Mouse (Mus musculus): ENCODE data around the gene Ftl1.

Ftl1 gene

DNA sequence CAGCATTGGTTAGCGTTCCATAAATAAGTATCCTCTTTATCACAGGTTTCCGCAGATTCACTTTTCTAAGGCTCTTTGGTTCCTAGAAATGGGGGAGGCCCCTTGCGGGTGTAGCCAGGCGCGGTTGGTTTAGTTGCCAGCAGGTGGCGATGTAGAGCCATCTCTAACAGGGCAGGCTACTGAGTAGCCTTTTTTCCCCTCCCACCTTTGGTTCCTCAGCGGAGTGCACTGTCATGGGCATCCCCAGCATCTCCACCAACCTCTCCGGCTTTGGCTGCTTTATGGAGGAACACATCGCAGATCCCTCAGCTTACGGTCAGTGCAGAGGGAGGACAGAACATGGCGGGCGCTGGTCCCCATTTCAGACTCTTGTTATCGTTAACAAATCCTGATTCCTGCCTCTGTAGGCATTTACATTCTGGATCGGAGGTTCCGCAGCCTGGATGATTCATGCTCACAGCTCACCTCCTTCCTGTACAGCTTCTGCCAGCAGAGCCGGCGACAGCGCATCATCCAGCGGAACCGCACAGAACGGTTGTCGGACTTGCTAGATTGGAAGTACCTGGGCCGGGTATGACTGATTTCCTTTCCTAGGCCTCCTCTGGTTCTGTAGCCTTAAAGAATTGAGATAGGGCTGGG lies 8.2 kb downstream of the Ftl1 start:
- peak; percentile 91 for DNase-seq (ENCODE audit: low read depth)

DNA sequence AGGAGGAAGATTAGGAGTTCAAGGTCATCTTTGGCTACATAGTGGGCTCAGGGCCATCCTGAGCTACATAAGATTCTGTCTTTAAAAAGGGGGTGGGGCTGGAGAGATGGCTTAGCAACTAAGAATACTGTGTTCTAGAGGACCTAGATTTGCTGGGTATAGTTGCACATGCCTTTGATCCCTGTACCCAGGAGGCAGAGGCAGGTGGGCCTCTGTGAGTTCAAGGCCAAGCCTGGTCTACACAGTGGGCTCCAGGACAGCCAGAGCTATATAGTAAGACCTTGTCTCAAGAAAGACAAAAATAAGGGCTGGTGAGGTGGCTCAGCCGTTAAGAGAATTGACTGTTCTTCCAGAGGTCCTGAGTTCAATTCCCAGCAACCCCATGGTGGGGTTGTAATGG lies 9.7 kb downstream of the Ftl1 start:
- DNase-seq (ENCODE audit: low read depth) = no peak

GRCm38 (mm10) chr7:45447325-45447990 lies 12.2 kb downstream of the Ftl1 start:
- peak; percentile 72 for DNase-seq (ENCODE audit: low read depth)

DNA sequence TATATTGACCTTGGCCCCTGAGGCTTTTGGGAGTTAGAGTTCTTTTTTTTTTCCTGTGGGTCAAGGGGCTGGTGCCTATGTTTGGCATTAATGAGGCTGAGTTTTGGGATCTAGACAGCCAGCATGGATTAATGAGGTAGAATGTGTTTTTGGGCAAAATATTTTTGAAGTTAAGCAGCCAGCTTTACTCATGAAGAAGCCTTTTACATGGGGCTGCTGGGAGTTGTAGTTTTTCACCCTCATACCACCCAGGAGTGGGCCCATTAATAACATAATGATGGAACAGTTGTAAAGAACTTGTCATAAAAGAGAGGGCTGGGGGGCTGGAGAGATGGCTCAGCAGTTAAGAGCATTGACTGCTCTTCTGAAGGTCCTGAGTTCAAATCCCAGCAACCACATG lies 13.1 kb downstream of the Ftl1 start:
- DNase-seq (ENCODE audit: low read depth) = no peak

GRCm38 (mm10) chr7:45443526-45444420 lies 15.9 kb downstream of the Ftl1 start:
- DNase-seq (ENCODE audit: low read depth) = no peak

DNA sequence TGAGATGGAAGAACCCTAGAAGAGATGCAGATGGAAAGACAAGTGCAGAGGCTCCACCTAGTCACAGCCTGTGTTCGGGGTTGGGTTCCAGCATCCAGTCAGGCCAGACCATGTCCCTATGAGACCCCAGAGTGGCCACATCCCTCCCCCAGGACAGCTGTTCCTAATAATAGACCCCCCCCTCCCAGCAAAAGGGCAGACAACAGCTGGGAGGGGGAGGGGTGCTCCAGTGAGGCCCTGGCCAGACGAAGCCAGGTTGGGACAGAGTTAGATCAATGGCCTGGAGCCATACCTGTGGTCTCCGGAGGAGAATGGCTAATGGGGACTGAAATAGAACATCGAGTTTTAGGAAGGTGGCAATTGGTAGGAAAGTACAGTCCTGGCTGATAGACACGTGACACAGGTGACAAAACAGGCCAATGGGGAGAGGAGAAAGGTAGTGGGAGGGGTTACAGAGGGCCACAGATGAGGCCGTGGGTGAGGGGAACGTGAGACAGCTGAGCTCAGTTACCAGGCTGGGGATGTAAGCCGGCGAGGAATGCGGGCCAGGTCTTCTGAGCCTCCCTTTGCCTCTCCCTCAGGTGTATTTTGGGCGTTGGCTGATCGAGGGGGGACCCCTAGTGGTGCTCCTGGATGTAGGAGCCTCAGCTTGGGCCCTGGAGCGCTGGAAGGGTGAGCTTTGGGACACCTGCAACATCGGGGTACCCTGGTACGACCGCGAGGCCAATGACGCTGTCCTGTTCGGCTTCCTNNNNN lies 22.0 kb downstream of the Ftl1 start, which contains the start of gene Ruvbl2:
Ruvbl2 (minus strand) TSS at position 576 of the 756 bp plus-strand sequence.
- DNase-seq (ENCODE audit: low read depth) = no peak

DNA sequence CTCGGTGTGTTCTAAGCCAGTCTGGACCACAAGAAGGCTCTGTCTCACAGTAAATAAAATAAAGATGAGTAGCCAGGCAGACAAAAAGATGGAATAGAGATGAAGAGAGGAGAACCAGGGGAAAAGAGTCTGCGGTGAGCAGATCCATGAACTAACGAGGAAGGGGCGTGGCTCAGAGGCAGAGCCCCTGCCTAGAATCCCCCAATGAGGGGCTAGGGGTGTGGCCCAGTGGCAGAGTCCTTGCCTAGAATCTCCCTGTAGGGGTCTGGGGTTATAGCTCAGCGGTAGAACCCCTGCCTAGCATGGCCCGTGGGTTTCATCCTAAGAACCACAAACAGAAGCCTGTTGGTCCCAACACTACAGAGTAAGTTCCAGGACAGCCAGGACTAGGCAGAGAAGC lies 22.6 kb downstream of the Ftl1 start:
- no peak for DNase-seq (ENCODE audit: low read depth)

DNA sequence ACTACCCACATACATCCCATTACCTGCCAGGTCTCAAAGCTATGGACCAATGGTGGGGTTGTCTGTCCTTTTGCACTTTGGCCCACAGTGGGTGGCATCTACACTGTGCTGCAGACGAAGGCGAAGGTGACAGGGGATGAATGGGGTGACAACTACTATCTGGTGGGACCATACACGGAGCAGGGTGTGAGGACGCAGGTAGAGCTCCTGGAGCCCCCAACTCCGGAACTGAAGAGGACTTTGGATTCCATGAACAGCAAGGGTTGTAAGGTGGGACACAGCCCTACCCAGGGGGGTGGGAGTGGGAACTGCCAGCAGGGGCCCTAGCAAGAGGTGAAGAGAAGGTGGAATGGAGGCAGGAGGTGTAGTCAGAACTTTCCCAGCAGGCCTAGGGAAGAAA lies 23.2 kb downstream of the Ftl1 start:
- DNase-seq (ENCODE audit: low read depth) = no peak

GRCm38 (mm10) chr7:45435038-45435437 lies 24.6 kb downstream of the Ftl1 start:
- peak; percentile 40 for DNase-seq (ENCODE audit: low read depth)

DNA sequence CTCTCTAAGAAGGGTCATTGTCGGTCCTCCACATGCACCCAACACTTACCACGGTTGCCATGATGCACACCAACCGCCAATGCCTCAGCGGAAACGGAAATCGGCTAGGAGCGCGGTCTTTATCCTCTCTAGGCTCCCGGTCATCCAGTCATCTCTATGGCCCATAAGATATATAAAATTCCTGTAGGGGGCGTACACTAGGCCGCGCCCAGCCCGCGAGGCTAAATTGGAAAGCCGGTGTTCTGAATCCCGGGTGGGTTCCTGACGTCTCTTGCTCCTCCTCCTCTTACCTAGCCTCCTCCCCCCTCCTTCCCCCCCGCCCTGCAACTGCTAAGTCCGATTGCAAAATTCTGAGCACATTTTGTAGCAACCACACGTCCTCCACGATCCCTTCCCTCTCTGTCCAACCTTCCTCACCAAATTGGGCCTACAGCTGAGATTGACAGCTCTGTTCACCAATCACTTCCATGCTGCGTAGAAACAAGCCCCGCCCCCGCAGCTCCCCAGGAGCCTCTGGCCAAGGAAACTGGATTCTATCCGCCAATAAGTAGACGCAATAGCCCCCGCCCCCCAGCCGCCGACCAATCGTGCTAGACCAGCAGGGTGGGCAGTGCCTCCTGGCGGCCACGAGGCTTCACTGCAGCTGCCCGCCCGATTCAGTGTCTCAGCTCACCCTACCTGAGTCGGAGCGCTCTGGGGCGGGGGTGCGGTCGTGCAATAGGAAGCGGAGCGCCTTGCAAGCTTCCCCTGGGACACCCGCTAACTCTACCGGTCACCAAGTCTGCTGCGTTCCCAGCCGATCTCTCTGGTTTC lies 25.3 kb downstream of the Ftl1 start, which contains the start of gene Gys1:
Gys1 (plus strand) TSS at position 642 of the 813 bp plus-strand sequence.
- DNase-seq (ENCODE audit: low read depth) = peak; percentile 100

DNA sequence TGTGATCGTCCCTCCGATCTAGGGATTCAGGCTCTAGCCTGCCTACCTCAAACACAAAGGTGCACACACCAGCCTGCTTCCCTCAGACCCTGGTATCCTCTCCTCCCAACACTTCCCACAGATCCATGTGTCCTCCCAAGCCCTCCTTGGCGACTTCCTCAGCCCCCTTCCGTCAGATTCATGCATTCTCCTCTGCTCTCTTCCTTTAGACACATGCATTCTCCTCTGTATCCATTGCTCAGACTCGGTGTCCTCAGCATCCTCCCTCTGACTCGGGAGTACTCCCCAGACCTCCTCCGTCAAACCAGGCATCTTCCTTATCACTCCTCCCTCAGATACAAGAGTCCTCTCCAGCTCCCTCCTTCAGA lies 25.9 kb downstream of the Ftl1 start:
- DNase-seq (ENCODE audit: low read depth) = no peak

- DNase-seq (ENCODE audit: low read depth) = no peak
Measured at GRCm38 (mm10) chr7:45426556-45426955, 33.1 kb downstream of the Ftl1 start.

GRCm38 (mm10) chr7:45421194-45421593 lies 38.5 kb downstream of the Ftl1 start:
- no peak for DNase-seq (ENCODE audit: low read depth)

- DNase-seq (ENCODE audit: low read depth) = no peak
Measured at GRCm38 (mm10) chr7:45420615-45420919, 39.1 kb downstream of the Ftl1 start, which contains the start of gene Lhb. Gene Lhb, plus strand, starts transcription at chr7:45420820.

DNA sequence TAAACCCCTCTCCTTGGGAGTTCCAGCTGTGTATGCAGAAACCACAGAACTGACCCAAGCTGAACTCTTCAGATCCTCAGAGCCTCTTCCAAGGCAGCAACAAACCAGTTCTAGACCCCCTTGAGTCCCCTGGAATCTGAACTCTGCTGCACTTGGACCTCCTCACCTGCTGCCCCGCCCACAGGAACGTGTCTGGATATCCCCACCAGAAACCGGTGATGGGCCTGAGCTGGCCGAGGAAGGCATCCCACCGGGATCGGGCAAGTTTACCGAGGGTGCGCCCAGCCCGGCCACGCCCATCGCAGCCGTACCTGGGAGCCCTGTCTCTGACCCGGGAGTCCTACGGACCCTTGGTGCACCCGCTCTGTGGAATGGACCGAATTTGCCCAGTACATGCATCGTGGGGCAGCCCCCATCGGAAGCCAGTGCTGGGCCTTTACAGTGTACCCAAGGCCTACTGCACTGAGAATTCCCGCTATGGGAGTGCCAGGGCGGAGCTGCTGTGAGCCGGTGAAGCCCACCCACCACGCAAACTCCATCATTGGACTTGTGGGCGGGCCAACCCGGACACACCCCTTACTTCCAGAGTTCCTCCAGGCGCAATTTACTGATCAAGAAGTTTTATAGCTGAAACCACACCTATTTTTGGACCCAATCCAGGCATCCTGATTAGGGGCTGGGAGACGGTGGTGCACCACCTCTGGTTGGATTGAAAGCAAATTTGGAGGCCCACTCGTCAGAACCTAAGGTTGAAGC lies 39.6 kb downstream of the Ftl1 start:
- DNase-seq (ENCODE audit: low read depth) = no peak

DNA sequence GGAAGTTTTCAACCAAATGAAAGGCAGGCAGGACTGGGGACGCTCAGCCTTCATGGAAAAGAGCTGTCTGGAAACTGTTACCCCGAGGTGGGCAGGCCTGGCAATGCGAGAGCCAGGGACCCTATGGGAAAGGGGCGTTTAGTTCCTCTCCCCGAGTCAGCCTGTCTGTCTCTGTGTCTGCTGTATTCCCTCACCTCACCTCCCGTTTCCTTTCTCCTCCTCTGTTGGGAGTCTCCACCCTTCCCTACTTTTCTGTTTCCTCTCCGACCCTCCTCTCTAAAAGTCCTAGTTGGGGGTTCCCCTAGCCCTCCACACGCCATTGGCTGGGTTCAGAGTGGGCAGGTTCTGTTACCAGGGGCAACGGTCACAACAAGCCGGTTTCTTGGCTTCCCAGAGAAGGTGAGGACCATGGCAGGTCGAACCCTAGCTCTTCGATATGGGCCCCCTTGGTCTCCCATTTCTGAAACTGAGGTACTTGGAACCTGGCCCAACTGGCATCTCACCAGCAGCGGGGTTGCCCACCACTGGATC lies 41.7 kb downstream of the Ftl1 start:
- DNase-seq (ENCODE audit: low read depth) = no peak

DNA sequence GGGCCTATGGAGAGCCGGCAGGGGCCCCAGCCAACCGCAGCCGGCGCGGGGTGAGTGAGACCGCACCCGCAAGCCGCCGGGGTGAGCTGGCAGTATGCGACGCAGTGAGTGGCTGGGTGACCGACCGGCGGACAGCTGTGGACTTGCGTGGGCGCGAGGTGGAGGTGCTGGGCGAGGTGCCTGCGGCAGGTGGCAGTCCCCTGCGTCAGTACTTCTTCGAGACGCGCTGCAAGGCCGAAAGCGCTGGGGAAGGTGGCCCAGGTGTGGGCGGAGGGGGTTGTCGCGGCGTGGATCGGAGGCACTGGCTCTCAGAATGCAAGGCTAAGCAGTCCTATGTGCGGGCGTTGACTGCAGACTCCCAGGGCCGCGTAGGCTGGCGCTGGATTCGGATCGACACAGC lies 44.0 kb downstream of the Ftl1 start:
- peak; percentile 35 for DNase-seq (ENCODE audit: low read depth)

DNA sequence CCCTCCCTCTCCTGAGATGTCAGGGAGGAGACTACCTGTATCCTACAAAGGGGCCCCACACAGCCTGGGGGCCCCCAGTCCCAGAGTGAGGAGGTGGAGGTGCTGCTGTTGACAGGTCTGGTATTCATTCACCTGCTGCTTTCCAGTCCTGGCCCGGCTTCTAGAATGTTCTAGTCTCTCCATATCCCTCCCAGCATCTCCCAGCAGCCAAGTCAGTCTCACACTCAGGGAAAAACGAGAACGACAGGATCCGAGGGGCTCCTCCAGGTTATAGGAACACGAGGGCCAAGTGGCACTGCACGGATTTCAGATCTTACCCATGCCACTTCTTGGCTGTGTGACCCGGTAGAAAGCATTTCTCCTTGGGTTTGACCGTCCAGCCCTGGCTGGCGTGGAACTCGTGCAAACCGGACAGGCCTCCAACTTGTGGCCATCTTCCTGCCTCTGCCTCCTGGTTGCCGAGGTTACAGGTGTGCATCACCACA lies 44.9 kb downstream of the Ftl1 start:
- no peak for DNase-seq (ENCODE audit: low read depth)

- peak; percentile 35 for DNase-seq (ENCODE audit: low read depth)
Measured at GRCm38 (mm10) chr7:45413864-45414739, 45.6 kb downstream of the Ftl1 start.
